Mouse (Mus musculus) T-cell, adult 2 months (primary cell): ENCODE results near the gene Atrx.

ENCODE experiments used
- DNase-seq: peaks from one replicate; pipeline ENCODE4 v3.0.0; 2022; ENCODE audit warnings: low spot score

Gene Atrx

DNA sequence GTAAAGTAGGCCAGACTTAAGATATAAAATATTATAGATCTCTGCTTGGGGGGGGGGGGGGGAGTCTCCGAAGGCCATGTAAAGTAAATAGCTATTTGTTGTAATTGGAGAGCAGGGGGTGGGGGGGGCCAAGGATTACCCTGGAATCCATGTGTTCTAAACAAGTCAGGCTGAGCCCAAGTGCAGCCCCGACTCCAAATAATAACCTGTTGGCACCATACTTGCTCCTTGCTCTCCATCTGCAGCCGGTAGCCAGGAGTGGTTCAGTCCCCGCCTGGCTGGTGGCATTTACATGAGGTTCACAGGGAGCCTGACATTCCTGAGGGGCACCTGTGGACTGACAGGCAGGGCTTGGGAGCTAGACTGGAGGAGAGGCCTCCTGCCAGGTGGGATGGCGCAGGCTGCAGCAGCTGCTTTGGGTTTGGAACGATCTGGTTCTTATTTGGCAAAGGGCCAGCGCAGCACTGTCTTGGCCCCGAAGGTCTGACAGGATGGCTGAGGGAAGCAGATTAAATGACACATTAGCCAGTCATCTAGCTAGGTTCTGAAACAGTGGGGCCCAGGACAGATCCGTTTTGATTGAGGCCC is 161.9 kb downstream of the Atrx start:
- DNase-seq: no peak

DNA sequence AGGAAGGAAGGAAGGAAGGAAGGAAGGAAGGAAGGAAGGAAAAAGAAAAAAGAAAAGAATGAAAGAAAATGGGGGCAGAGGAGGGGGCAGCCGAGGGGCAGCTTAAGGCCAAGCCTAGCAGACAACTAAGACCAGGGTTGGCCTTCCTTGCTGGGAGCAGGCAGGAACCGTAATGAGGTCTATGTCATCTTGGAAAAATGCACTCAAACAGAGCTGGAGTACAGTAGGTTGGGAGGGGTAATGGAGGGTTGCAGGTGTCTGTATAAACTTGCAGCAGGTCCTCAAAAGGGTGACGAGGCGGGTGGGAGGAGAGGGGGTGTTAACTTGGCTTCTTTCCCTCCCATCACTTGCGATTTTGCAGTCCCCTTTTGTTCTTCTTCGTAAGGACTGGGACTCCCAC is 163.2 kb downstream of the Atrx start:
- DNase-seq: no peak

DNA sequence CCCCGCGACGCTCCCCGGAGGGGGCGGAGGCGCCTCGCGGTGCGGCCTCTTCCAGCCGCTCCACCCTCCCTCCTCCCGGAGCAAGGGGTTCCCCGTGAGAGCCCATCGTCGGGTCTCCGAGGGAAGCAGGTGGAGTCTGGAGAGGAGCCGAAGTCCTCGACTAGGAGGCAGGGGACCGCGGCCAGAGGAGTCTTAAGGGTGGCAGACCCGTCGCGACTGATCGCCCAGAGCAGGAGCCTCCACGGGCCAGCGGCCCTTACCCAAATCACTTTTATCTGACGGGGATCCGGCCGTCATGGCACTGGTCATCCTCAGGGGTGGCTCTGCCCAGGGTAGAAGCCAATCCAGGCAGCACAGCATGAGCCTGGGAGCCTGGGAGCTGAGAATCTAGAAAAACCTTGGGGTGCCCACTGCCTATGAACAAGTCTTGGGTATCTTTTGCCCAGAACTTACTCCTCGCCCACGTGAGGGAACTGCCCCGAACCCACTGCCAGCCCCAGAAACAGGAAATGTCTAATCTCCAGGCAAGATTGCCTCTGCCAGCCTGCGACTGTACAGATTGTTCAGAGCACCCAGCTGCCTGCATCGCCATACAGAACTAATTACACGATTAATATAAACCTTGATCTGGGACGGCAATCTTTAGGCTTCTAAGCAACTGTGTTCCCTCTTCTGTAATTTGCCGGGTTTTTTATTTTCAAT is 164.0 kb downstream of the Atrx start:
- DNase-seq: no peak

DNA sequence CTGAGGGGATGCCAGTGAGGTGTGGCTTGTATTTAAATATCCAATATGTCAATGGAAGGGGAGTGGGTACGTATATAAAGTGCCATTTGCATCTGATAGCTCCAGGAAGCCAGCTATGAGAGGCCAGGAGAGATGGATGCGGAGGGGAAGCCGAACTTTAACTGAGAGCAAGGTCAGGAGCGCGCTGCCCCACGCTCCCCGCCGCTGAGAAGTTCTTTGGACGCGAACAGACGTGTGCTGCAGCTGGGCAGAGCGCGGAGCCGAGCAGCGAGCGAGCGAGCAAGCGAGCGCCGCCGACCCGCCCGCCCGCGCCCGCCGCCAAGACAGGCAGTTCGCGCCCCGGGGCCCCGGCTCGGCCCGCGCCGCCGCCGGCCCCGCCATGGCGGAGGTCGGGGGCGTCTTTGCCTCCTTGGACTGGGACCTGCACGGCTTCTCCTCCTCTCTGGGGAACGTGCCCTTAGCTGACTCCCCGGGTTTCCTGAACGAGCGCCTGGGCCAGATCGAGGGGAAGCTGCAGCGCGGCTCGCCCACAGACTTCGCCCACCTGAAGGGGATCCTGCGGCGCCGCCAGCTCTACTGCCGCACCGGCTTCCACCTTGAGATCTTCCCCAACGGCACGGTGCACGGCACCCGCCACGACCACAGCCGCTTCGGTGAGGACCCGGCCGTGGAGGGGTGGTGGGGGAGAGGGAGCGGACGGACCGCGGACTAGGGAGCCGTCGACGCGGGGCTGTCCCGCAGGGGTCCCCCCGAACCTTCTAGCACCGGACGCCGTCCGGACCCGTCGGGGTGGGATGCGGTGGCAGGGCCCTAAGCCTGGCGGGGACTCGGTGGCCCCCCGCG is 164.8 kb downstream of the Atrx start, which contains the start of gene Fgf16:
Fgf16 (plus strand) TSS at position 118 of the 843 bp plus-strand sequence.
- DNase-seq: no peak

DNA sequence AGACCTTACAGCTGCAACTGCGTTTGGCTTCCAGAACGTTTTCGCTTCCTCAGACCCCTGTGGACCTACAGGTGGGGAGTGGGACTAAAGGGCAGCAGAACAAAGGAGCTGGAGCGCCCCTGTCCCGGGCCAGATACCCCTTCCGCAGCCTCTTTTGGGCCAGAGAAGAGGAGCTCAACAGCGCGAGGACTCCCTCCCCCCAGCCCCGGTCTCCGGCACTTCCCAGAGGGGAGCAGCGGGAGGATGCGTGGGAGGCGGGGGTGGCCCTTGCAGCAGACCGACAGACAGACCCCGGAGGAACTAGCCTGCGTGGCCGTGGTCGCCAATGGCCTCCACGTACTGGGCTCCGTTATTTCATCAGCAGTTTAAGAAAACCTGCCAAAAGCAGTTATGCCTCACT is 165.6 kb downstream of the Atrx start:
- peak; percentile 6 for DNase-seq

DNA sequence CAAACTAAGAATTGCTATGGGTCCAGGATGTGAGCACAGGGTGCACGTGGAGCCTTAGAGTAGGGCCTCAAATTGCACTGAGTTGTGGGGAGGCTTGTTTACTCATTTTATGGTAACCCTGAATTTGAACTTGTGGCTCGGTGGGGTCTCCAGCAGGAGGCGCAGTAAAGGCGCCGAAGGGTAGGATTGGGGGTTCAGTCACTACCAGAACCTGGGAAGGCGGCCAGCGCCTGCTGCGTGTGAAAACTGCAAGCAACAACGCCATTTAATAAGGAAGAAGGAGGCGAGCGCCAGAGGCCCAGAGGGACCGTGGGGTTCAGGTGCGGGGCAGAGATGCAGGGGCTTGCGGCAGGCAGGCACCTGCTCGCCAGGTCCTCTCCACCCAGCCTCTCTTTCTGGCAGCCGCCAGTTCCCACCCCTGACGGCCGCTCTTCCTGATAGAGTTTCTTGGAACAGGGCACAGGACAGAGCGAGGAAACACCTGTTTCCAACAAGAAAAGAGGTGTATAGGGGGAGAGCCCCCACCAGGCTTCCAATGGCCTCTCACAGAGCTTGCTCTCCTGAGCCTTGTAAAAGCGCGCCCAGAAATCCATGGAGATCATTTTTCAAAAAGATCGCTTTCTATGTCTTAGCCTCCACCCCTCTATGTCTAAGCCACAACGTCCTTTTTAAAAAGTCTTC is 166.2 kb downstream of the Atrx start:
- peak; percentile 4 for DNase-seq
